Mouse (Mus musculus) megakaryocyte, embryonic 14.5 days (primary cell): ENCODE data around the gene Efna3. TPM values are rescaled to one million over a fixed set of nuclear protein-coding genes. Genes with fewer than 3 reads are reported as not detected.

ENCODE experiments used
- H3K27me3 ChIP-seq: replicated peaks from 2 replicates; pipeline ENCODE3; 2012; ENCODE audit warnings: inconsistent platforms
- H3K36me3 ChIP-seq: replicated peaks from 2 replicates; pipeline ENCODE3; 2012; ENCODE audit warnings: low read length, inconsistent platforms, mixed read lengths
- H3K4me1 ChIP-seq: 2 replicates; pipeline ENCODE4 v1.6.1; 2012; ENCODE audit warnings: inconsistent platforms
- H3K4me3 ChIP-seq: replicated peaks from 2 replicates; pipeline ENCODE3; 2012; ENCODE audit warnings: moderate library complexity, mild to moderate bottlenecking, inconsistent platforms
- H3K9me3 ChIP-seq: 2 replicates; pipeline ENCODE4 v1.6.1; 2012; ENCODE audit warnings: inconsistent platforms
- FLI1 ChIP-seq: IDR thresholded peaks from 2 replicates; pipeline ENCODE4 v1.6.1; 2012; ENCODE audit warnings: low read length, inconsistent platforms, mixed read lengths
- GATA1 ChIP-seq: IDR thresholded peaks from 3 replicates; pipeline ENCODE4 v1.6.1; 2012; ENCODE audit warnings: mixed read lengths, low read length, inconsistent platforms, borderline replicate concordance
- polyA plus RNA-seq: library from polyadenylated mRNA; stranded (reverse); fragments of >175 nt; gene quantifications from 2 replicates; pipeline ENCODE4 v1.2.3, GENCODE M21; 2012; ENCODE audit warnings: low replicate concordance; ENCODE audit not compliant: insufficient read depth

Efna3 gene
- polyA plus RNA-seq, 1 experiment = not detected

- Histone ChIP-seq H3K9me3 (peaks cover 5% of the 10 kb centered on the region), H3K27me3 (peaks cover 96% of the 10 kb centered on the region), H3K4me3 (no peak overlapping the region), H3K4me1 (peaks cover 61% of the 10 kb centered on the region), H3K36me3 (no peaks in the 10 kb centered on the region)
- TF ChIP-seq FLI1 = no peak
- no peak for TF ChIP-seq GATA1
These were observed 5.5 kb downstream of the Efna3 start for GRCm38 (mm10) chr3:89317246-89317645.

GRCm38 (mm10) chr3:89316833-89317232 is 5.9 kb downstream of the Efna3 start:
- no peak for TF ChIP-seq GATA1
- no peak for TF ChIP-seq FLI1
- no peak overlapping the region for H3K4me3 ChIP-seq
- H3K9me3 ChIP-seq = peaks cover 9% of the 10 kb centered on the region
- H3K36me3 ChIP-seq = no peaks in the 10 kb centered on the region
- peaks cover 57% of the 10 kb centered on the region for H3K4me1 ChIP-seq
- peaks cover 96% of the 10 kb centered on the region for H3K27me3 ChIP-seq

GRCm38 (mm10) chr3:89315930-89316831 is 6.6 kb downstream of the Efna3 start:
- Histone ChIP-seq H3K4me3 (peak overlapping the region; percentile 86), H3K4me1 (peaks cover 51% of the 10 kb centered on the region), H3K9me3 (peaks cover 14% of the 10 kb centered on the region), H3K36me3 (no peaks in the 10 kb centered on the region), H3K27me3 (peaks cover 92% of the 10 kb centered on the region)
- TF ChIP-seq FLI1 (no peak), GATA1 (no peak)

GRCm38 (mm10) chr3:89315195-89315929 is 7.4 kb downstream of the Efna3 start:
- Histone ChIP-seq H3K27me3 (peaks cover 84% of the 10 kb centered on the region), H3K36me3 (no peaks in the 10 kb centered on the region), H3K9me3 (peaks cover 20% of the 10 kb centered on the region), H3K4me3 (peak overlapping the region; percentile 86), H3K4me1 (peaks cover 43% of the 10 kb centered on the region)
- no peak for TF ChIP-seq GATA1
- no peak for TF ChIP-seq FLI1

GRCm38 (mm10) chr3:89314791-89315190 is 8.0 kb downstream of the Efna3 start:
- Histone ChIP-seq H3K9me3 (peaks cover 20% of the 10 kb centered on the region), H3K27me3 (peaks cover 81% of the 10 kb centered on the region), H3K36me3 (no peaks in the 10 kb centered on the region), H3K4me3 (no peak overlapping the region), H3K4me1 (peaks cover 37% of the 10 kb centered on the region)
- TF ChIP-seq FLI1 (no peak), GATA1 (no peak)

- no peak for TF ChIP-seq GATA1
- no peak for TF ChIP-seq FLI1
- Histone ChIP-seq H3K9me3 (peaks cover 20% of the 10 kb centered on the region), H3K4me1 (peaks cover 32% of the 10 kb centered on the region), H3K27me3 (peaks cover 80% of the 10 kb centered on the region), H3K36me3 (no peaks in the 10 kb centered on the region), H3K4me3 (no peak overlapping the region)
These were observed 8.4 kb downstream of the Efna3 start for GRCm38 (mm10) chr3:89314340-89314739.

GRCm38 (mm10) chr3:89308089-89308488 is 14.7 kb downstream of the Efna3 start:
- TF ChIP-seq FLI1 (no peak), GATA1 (no peak)
- Histone ChIP-seq H3K27me3 (peaks cover 65% of the 10 kb centered on the region), H3K4me1 (no peaks in the 10 kb centered on the region), H3K4me3 (no peak overlapping the region), H3K36me3 (no peaks in the 10 kb centered on the region), H3K9me3 (peaks cover 20% of the 10 kb centered on the region)

GRCm38 (mm10) chr3:89305551-89306325 is 17.0 kb downstream of the Efna3 start:
- Histone ChIP-seq H3K27me3 (peaks cover 60% of the 10 kb centered on the region), H3K36me3 (no peaks in the 10 kb centered on the region), H3K4me3 (no peak overlapping the region), H3K9me3 (peaks cover 1% of the 10 kb centered on the region), H3K4me1 (no peaks in the 10 kb centered on the region)
- no peak for TF ChIP-seq GATA1
- TF ChIP-seq FLI1 = no peak

- peaks cover 3% of the 10 kb centered on the region for H3K4me1 ChIP-seq
- peaks cover 61% of the 10 kb centered on the region for H3K27me3 ChIP-seq
- no peaks in the 10 kb centered on the region for H3K9me3 ChIP-seq
- H3K36me3 ChIP-seq = no peaks in the 10 kb centered on the region
- no peak overlapping the region for H3K4me3 ChIP-seq
- TF ChIP-seq GATA1 (no peak), FLI1 (no peak)
These were observed 17.7 kb downstream of the Efna3 start for GRCm38 (mm10) chr3:89305105-89305504.

- Histone ChIP-seq H3K27me3 (peaks cover 62% of the 10 kb centered on the region), H3K9me3 (no peaks in the 10 kb centered on the region), H3K36me3 (no peaks in the 10 kb centered on the region), H3K4me1 (peaks cover 10% of the 10 kb centered on the region), H3K4me3 (no peak overlapping the region)
- TF ChIP-seq GATA1 (no peak), FLI1 (no peak)
These were observed 18.3 kb downstream of the Efna3 start for GRCm38 (mm10) chr3:89304440-89304839.
